Mouse (Mus musculus) hindbrain, embryonic 16.5 days (tissue): ENCODE measurements around the gene B430306N03Rik. TPM values are rescaled to one million over a fixed set of nuclear protein-coding genes. Genes with fewer than 3 reads are reported as not detected.
"Not testable (repeated sequence)": the region's sequence is repeated elsewhere in the genome, so short reads cannot be mapped to it uniquely, and the experiment has no call there.

ENCODE experiments used
- ATAC-seq: fragments of 200-750 bp; cut with Nextera tagmentation; 2 replicates; pipeline ENCODE4 v1.8.0; 2017; ENCODE audit warnings: moderate TSS enrichment, moderate library complexity
- H3K27ac ChIP-seq: fragments of 300-500 bp; sonication (generic); 2 replicates; pipeline ENCODE4 v1.5.1; 2014; ENCODE audit warnings: low read depth, mild to moderate bottlenecking, control low read depth, low read length, moderate library complexity
- H3K27me3 ChIP-seq: fragments of 300-500 bp; sonication (generic); replicated peaks from 2 replicates; pipeline ENCODE4 v1.6.1; 2014; ENCODE audit warnings: low read length; ENCODE audit not compliant: control insufficient read depth, insufficient read depth
- H3K36me3 ChIP-seq: fragments of 300-500 bp; sonication (generic); 2 replicates; pipeline ENCODE4 v1.6.1; 2014; ENCODE audit warnings: mild to moderate bottlenecking, low read length, moderate library complexity, mixed read lengths; ENCODE audit not compliant: control insufficient read depth, insufficient read depth
- H3K4me1 ChIP-seq: fragments of 300-500 bp; sonication (generic); 2 replicates; pipeline ENCODE4 v1.6.1; 2014; ENCODE audit warnings: low read depth, low read length; ENCODE audit not compliant: control insufficient read depth, insufficient read depth
- H3K4me2 ChIP-seq: fragments of 300-500 bp; sonication (generic); 2 replicates; pipeline ENCODE4 v1.6.1; 2014; ENCODE audit warnings: mild to moderate bottlenecking, low read length, control low read depth, moderate library complexity
- H3K4me3 ChIP-seq: fragments of 300-500 bp; sonication (generic); 2 replicates; pipeline ENCODE4 v1.5.1; 2014; ENCODE audit warnings: mild to moderate bottlenecking, low read length, control low read depth, moderate library complexity
- H3K9ac ChIP-seq: fragments of 300-500 bp; sonication (generic); 2 replicates; pipeline ENCODE4 v1.6.1; 2014; ENCODE audit warnings: low read depth, mild to moderate bottlenecking, control low read depth, low read length, moderate library complexity
- H3K9me3 ChIP-seq: fragments of 300-500 bp; sonication (generic); 2 replicates; pipeline ENCODE4 v1.6.1; 2014; ENCODE audit warnings: mild to moderate bottlenecking, low read length, moderate library complexity; ENCODE audit not compliant: control insufficient read depth
- whole genome bisulfite sequencing: fragments of 180-500 bp; shearing (Covaris S2); extraction: QIAGEN DNeasy Blood & Tissue Kit; methylation state at CpG from one replicate; pipeline ENCODE4 v1.1.7; 2014; 5-methylcytosine and 5-hydroxymethylcytosine counted together
- polyA plus RNA-seq: library from polyadenylated mRNA; unstranded; fragments of >200 nt; fragmentation: Nextera tagmentation; extraction: Ambion mirVana; gene quantifications from 2 replicates; pipeline ENCODE4 v1.2.1, GENCODE M21; 2015

The B430306N03Rik gene
- polyA plus RNA-seq, 1 experiment from 2014 or later = 0.06 TPM

DNA sequence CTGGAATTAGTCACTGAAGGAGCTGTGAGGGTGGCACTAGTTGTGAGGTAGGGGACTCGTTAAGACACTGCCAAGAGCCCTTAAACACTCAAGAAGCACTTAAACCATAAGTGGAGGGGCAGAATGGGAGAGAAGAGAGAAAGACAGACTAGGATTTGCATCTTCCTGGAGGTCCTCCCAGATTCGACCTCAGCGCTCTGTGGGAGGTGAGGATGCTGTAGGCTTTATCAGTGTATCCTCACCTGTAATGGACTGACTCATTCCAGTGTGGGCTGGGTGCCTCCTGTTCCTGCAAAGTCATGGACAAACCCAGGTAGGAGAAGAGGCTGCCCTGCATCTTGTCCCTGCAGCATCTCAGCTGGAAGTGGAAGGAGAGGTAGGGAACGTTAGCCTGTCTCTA, 30.9 kb downstream of the B430306N03Rik start:
- Histone ChIP-seq H3K4me2 (no peak overlapping the region), H3K4me1 (no peaks in the 10 kb centered on the region), H3K9me3 (no peaks in the 10 kb centered on the region), H3K27ac (no peak overlapping the region), H3K4me3 (no peak overlapping the region), H3K36me3 (no peaks in the 10 kb centered on the region), H3K27me3 (no peaks in the 10 kb centered on the region), H3K9ac (no peak overlapping the region)
- no peak for ATAC-seq
- WGBS = 69% methylated on average over 4 of the region's 4 CpGs

DNA sequence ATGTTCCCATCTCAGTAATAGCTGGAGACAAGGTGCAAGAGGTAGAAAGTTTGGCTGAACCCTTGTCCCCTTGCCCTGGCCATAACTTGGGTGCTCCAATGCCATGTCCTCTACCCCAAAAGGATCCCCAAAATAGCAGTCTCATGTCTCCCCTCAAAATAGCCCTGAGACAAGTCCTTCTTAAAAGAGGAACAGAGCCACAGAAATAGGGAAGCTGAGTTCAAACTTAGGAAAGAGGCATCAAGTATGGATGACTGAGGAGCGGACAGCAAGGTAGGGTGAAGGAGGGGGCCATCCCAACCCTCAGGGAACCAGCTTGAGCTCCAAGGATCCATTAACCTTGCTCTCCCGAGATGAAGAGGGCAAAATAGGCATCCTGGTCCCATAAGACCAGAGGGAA, 31.3 kb downstream of the B430306N03Rik start:
- no peaks in the 10 kb centered on the region for H3K4me1 ChIP-seq
- no peak overlapping the region for H3K4me2 ChIP-seq

DNA sequence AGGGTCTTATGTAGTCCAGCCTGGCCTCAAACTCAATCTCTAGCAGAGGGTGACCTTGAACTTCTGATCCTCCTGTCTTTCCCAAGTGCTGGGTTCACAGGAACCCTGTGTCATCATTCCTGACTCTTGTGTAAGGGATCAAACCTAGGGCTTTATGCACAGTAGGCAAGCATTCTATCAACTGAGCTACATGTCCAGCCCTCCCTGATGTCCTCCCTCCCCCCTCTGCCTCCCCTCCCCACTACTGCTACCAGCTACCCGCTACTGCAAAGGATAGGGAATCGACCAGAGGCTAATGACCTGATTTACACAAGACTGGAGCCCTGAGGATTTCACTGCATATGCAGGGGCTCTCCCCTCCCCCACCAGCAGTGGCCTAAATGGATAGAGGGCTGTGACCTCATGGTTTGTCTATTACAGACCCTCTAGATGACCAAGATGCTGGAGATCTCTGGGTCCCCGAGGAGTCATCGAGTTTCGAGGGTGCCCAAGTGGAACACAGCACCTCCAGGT, 34.8 kb downstream of the B430306N03Rik start:
- H3K4me3 ChIP-seq = no peak overlapping the region
- H3K27ac ChIP-seq = no peak overlapping the region
- no peak overlapping the region for H3K9ac ChIP-seq
- 74% methylated on average over 5 of the region's 5 CpGs for WGBS
- no peaks in the 10 kb centered on the region for H3K4me1 ChIP-seq
- no peak overlapping the region for H3K4me2 ChIP-seq
- H3K36me3 ChIP-seq = no peaks in the 10 kb centered on the region
- no peak for ATAC-seq
- no peaks in the 10 kb centered on the region for H3K27me3 ChIP-seq
- H3K9me3 ChIP-seq = no peaks in the 10 kb centered on the region

More for the DNA sequence above, 31.3 kb downstream of the B430306N03Rik start:
- H3K9ac ChIP-seq = no peak overlapping the region
- no peak overlapping the region for H3K27ac ChIP-seq
- H3K36me3 ChIP-seq = no peaks in the 10 kb centered on the region
- H3K27me3 ChIP-seq = no peaks in the 10 kb centered on the region
- no peaks in the 10 kb centered on the region for H3K9me3 ChIP-seq
- ATAC-seq = no peak
- no peak overlapping the region for H3K4me3 ChIP-seq
- 73% methylated on average over 2 of the region's 2 CpGs for WGBS

DNA sequence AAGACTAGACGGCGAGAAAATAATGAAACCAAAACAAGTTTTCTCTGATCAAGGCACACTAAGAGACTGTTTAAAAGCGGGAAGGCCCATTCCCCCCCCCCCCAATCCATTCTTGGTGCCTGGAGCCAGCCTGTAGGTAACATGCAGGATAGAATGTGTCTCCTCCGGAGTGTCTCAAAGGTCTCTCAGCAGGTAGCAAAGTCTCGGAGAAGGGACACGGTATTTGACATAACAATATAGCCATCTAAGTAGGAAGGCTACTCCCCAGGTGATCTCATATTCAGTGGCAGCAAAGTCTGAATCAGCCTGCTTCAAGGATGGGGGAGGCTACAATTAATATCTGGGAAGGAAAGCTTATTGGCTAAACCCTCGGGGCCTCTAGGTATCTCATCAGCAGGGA, 37.0 kb downstream of the B430306N03Rik start:
- H3K4me2 ChIP-seq, H3K27me3 ChIP-seq, H3K27ac ChIP-seq, H3K4me1 ChIP-seq, ATAC-seq, H3K9me3 ChIP-seq, H3K9ac ChIP-seq, H3K36me3 ChIP-seq, H3K4me3 ChIP-seq: not testable (repeated sequence)
- 56% methylated on average over 7 of the region's 7 CpGs for WGBS

DNA sequence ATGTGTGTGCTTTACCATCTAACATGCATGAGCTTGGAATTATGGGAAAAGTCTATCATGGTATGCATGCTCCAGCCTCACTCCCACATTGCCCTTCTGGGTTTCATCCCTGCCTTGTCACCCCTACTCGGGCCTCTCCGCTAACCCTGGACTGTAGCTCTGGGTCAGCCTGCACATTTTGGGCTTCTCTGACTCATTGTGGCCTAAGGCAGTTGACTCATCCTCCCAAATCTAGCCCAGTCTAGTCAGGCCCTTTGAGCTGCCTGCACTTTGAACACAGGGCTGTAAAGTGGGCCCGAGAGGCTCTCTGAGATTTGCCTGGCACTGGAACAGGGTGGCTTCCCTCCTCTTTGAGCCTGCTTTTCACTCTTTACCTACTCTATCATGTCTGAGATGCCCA, 39.9 kb downstream of the B430306N03Rik start:
- Histone ChIP-seq H3K4me3 (no peak overlapping the region), H3K9ac (no peak overlapping the region), H3K4me2 (no peak overlapping the region), H3K9me3 (no peaks in the 10 kb centered on the region), H3K36me3 (no peaks in the 10 kb centered on the region), H3K27ac (no peak overlapping the region), H3K4me1 (no peaks in the 10 kb centered on the region), H3K27me3 (no peaks in the 10 kb centered on the region)
- 89% methylated on average over 3 of the region's 3 CpGs for WGBS
- ATAC-seq = no peak

DNA sequence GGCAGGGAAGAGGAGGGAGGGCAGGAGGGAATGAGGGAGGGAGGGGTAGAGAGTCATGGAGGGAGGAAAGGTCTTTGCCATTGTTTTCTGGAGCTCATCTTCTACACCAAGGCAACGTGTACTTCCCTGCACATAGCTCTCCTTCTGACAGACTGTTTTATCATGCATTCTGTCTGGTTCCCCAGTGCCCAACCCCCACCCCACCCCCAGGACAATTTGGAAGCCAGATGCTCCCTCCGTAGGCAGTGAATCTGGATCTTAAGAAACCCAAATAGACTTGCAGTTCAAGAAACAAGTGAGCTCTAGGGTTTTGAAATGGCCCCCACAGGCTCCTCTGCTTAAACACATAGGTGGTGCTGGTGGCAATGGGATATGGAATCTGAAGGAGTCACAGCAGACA, 42.0 kb downstream of the B430306N03Rik start:
- Histone ChIP-seq H3K36me3 (no peaks in the 10 kb centered on the region), H3K9me3 (no peaks in the 10 kb centered on the region), H3K4me3 (no peak overlapping the region), H3K27ac (no peak overlapping the region), H3K9ac (no peak overlapping the region), H3K4me1 (no peaks in the 10 kb centered on the region), H3K27me3 (no peaks in the 10 kb centered on the region), H3K4me2 (no peak overlapping the region)
- 43% methylated on average over 2 of the region's 2 CpGs for WGBS
- ATAC-seq = no peak

DNA sequence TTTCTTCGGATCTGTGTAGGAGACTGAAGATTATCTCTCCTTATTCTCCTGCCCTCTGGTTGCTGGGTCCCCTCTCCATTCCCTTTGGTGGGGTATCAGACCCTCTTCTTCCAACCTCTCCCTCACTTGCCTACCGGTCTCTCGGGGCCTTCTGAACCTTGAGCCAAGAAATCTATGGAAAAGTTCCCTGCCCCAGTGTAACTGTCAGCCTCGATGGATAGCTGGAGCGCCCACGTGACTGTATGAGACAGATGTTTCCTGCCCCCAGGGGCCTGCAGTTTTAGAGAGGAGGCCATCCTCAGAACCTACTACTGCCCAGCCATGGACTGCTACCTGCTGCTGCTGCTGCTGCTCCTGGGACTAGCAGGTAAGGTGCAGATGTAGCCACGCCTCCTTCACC, 43.7 kb downstream of the B430306N03Rik start, which contains the start of gene Treml1:
TSS of gene Treml1 (plus strand) at position 301 of the 400 bp plus-strand sequence.
- no peaks in the 10 kb centered on the region for H3K9me3 ChIP-seq
- no peak within 1 kb of the TSS for H3K4me3 ChIP-seq
- no peaks in the 10 kb centered on the region for H3K36me3 ChIP-seq
- WGBS = 79% methylated on average over 7 of the region's 7 CpGs
- H3K4me2 ChIP-seq = no peak within 1 kb of the TSS
- no peak within 1 kb of the TSS for H3K27ac ChIP-seq
- no peak within 1 kb of the TSS for H3K9ac ChIP-seq
- H3K27me3 ChIP-seq = no peaks in the 10 kb centered on the region
- no peak for ATAC-seq
- no peaks in the 10 kb centered on the region for H3K4me1 ChIP-seq

DNA sequence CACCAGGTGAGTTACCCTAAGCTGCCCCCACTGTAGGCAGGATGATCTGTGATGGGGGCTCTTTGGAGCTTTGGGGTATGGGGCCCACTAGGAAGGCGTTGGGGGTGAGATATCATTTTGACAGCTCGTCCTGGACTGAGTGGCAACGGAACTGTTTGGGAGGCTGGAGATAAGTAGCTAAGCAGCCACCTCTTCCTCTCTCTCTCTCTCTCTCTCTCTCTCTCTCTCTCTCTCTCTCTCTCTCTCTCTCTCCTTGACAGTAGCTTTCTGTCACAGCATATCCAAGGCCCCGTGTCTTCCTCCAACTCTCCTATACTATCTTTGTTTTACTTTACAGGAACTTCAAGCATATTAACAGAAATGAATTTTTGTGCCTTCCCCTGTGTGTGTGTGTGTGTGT, 44.5 kb downstream of the B430306N03Rik start:
- ATAC-seq = no peak
- H3K4me1 ChIP-seq = no peaks in the 10 kb centered on the region
- no peak overlapping the region for H3K9ac ChIP-seq
- H3K36me3 ChIP-seq = no peaks in the 10 kb centered on the region
- H3K27ac ChIP-seq = no peak overlapping the region
- H3K4me3 ChIP-seq = no peak overlapping the region
- no peaks in the 10 kb centered on the region for H3K27me3 ChIP-seq
- no peaks in the 10 kb centered on the region for H3K9me3 ChIP-seq
- no peak overlapping the region for H3K4me2 ChIP-seq
- WGBS = 89% methylated on average over 4 of the region's 4 CpGs

DNA sequence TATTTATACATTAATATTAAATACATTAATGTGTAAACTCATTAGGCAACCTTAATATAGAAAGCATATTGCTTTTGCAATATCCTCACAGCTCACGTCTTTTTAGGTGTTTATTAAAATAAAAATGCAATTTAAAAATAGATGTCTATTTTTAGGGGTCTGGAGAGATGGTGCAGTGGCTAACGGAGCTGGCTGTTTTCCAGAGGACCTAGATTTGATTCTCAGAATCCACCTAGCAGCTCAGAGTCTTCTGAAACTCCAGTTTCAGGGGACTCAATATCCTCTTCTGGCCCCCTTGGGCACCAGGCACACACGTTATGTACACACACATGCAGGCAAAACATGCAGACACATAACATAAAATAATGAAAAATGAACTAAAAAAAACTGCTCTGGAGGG, 46.4 kb downstream of the B430306N03Rik start:
- no peaks in the 10 kb centered on the region for H3K9me3 ChIP-seq
- no peak overlapping the region for H3K9ac ChIP-seq
- ATAC-seq = no peak
- H3K27me3 ChIP-seq = no peaks in the 10 kb centered on the region
- H3K4me2 ChIP-seq = no peak overlapping the region
- H3K36me3 ChIP-seq = no peaks in the 10 kb centered on the region
- 70% methylated on average over 3 of the region's 3 CpGs for WGBS
- H3K4me1 ChIP-seq = no peaks in the 10 kb centered on the region
- H3K4me3 ChIP-seq = no peak overlapping the region
- H3K27ac ChIP-seq = no peak overlapping the region

DNA sequence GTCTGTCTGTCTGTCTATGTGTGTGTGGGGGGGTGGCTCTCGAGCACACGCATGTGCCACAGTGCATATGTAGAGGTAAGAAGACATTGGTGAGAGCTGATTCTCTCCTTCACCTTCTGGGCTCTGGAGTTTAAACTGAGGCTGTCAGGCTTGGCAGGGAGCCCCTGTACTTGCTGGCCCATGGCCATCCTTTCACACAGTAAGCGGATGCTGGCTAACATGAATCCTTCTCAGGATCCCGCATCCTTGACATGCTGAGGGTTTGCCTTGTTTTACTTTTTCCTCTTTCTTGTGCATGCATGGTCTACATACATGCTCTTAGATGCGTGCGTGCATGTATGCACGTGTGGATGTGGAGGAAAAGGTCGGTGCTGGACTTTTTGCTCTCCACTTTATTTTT, 47.0 kb downstream of the B430306N03Rik start:
- Histone ChIP-seq H3K27ac (no peak overlapping the region), H3K4me1 (no peaks in the 10 kb centered on the region), H3K4me3 (no peak overlapping the region), H3K9ac (no peak overlapping the region), H3K4me2 (no peak overlapping the region), H3K36me3 (no peaks in the 10 kb centered on the region), H3K9me3 (no peaks in the 10 kb centered on the region), H3K27me3 (no peaks in the 10 kb centered on the region)
- WGBS = 85% methylated on average over 8 of the region's 8 CpGs
- ATAC-seq = no peak
